Mouse (Mus musculus): ENCODE measurements around the gene Ccr6. TPM values are rescaled to one million over a fixed set of nuclear protein-coding genes. Genes with fewer than 3 reads are reported as not detected.

The Ccr6 gene
- polyA plus RNA-seq, 1 experiment, result 2.2 TPM

- no peaks in the 10 kb centered on the region for H3K4me1 ChIP-seq (ENCODE audit: control insufficient read depth, insufficient read depth, low read length)
- no peaks in the 10 kb centered on the region for H3K27me3 ChIP-seq (replicated peaks; ENCODE audit: control insufficient read depth, insufficient read depth, low read length)
- H3K27ac ChIP-seq (ENCODE audit: insufficient read depth, low read depth, low read length), result no peak overlapping the region
- no peak overlapping the region for H3K4me3 ChIP-seq (ENCODE audit: insufficient read depth, low read depth, low read length)
- DNase-seq, result no peak
- no peak for TF ChIP-seq POLR2A (IDR thresholded peaks at IDR 0.05; ENCODE audit: low read depth, low read length)
- TF ChIP-seq CTCF (conservative IDR thresholded peaks at IDR 0.05; ENCODE audit: insufficient read depth, insufficient read length, low read depth, low read length), result no peak
- H3K36me3 ChIP-seq (ENCODE audit: control insufficient read depth, insufficient read depth, low read length), result no peaks in the 10 kb centered on the region
- 85% methylated on average over 5 of the region's 5 CpGs for WGBS
Observed at GRCm38 (mm10) chr17:8206691-8207090, 29.2 kb upstream of the Ccr6 start.

DNA sequence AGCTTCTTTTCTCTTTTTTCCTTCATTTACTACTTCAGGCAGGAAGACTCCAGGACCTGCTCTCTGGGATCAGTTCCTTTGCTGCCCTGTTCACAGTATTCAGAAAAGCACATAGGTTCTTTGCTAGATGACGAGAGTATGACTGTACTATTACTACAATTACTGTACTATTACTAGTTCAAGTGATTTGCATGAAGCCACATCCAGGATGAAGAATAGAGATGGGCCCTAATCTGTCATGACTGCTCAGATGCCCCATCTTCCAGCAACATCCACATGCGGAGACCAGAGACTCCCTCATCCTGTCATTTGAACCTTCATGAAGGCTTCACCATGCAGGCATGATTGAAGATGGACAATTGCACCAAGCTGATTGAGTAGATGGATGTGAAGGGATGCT is 26.1 kb upstream of the Ccr6 start:
- no peak overlapping the region for H3K27ac ChIP-seq (ENCODE audit: insufficient read depth, low read depth, low read length)
- no peaks in the 10 kb centered on the region for H3K27me3 ChIP-seq (replicated peaks; ENCODE audit: control insufficient read depth, insufficient read depth, low read length)
- no peaks in the 10 kb centered on the region for H3K4me1 ChIP-seq (ENCODE audit: control insufficient read depth, insufficient read depth, low read length)
- H3K36me3 ChIP-seq (ENCODE audit: control insufficient read depth, insufficient read depth, low read length), result no peaks in the 10 kb centered on the region
- no peak for TF ChIP-seq POLR2A (IDR thresholded peaks at IDR 0.05; ENCODE audit: low read depth, low read length)
- no peak for TF ChIP-seq CTCF (conservative IDR thresholded peaks at IDR 0.05; ENCODE audit: insufficient read depth, insufficient read length, low read depth, low read length)
- H3K4me3 ChIP-seq (ENCODE audit: insufficient read depth, low read depth, low read length), result no peak overlapping the region
- 94% methylated on average over 2 of the region's 2 CpGs for WGBS
- DNase-seq, result no peak

- TF ChIP-seq POLR2A (IDR thresholded peaks at IDR 0.05; ENCODE audit: low read depth, low read length), result no peak
- no peak for TF ChIP-seq CTCF (conservative IDR thresholded peaks at IDR 0.05; ENCODE audit: insufficient read depth, insufficient read length, low read depth, low read length)
- H3K27me3 ChIP-seq (replicated peaks; ENCODE audit: control insufficient read depth, insufficient read depth, low read length), result no peaks in the 10 kb centered on the region
- no peaks in the 10 kb centered on the region for H3K36me3 ChIP-seq (ENCODE audit: control insufficient read depth, insufficient read depth, low read length)
- H3K27ac ChIP-seq (ENCODE audit: insufficient read depth, low read depth, low read length), result no peak overlapping the region
- H3K4me1 ChIP-seq (ENCODE audit: control insufficient read depth, insufficient read depth, low read length), result no peaks in the 10 kb centered on the region
- WGBS, result 62% methylated on average over 3 of the region's 3 CpGs
- no peak overlapping the region for H3K4me3 ChIP-seq (ENCODE audit: insufficient read depth, low read depth, low read length)
- no peak for DNase-seq
Observed at GRCm38 (mm10) chr17:8210170-8210569, 25.7 kb upstream of the Ccr6 start.

DNA sequence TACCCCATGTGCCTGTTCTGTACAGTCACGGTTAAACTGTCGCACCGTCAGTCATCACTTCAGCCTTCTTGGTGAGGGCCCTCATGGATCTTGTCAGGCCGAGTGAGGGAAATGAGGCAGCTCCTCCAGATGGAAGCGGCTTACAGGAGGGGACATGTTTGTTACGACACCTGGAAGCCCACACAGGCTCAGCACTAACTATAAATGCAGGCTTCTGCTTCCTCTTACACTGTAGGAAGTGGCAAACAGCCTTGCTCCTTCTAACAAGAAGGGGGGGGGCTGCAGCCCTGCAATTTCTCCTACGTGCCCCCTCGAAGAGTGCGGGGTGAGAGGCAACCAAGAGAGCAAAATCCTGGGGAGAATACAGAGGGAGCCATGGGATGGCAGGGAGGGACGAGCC is 25.2 kb upstream of the Ccr6 start:
- Histone ChIP-seq H3K4me3 (ENCODE audit: insufficient read depth, low read depth, low read length) (no peak overlapping the region), H3K4me1 (ENCODE audit: control insufficient read depth, insufficient read depth, low read length) (no peaks in the 10 kb centered on the region), H3K27ac (ENCODE audit: insufficient read depth, low read depth, low read length) (no peak overlapping the region), H3K27me3 (replicated peaks; ENCODE audit: control insufficient read depth, insufficient read depth, low read length) (no peaks in the 10 kb centered on the region), H3K36me3 (ENCODE audit: control insufficient read depth, insufficient read depth, low read length) (no peaks in the 10 kb centered on the region)
- TF ChIP-seq CTCF (conservative IDR thresholded peaks at IDR 0.05; ENCODE audit: insufficient read depth, insufficient read length, low read depth, low read length) (no peak), POLR2A (IDR thresholded peaks at IDR 0.05; ENCODE audit: low read depth, low read length) (no peak)
- WGBS, result 75% methylated on average over 10 of the region's 10 CpGs
- DNase-seq, result no peak

DNA sequence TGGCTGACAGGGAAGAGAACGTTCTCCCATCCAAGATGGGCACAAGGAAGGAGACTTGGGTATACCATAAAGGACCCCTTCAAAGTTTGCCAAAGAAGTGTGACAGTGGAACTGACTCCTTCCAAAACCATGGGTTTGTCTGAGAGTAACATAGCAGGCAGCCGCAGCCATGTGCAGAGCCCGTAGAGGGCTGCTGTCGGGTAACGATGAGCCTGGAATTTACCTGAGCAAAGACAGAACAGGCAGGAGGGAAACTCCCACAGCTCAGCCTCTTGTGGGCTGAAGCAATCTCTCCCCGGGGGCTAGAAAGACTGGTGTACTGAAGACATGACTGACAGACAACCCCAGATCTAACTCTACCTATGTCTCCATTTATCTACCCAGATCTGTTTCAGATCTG is 24.4 kb upstream of the Ccr6 start:
- Histone ChIP-seq H3K36me3 (ENCODE audit: control insufficient read depth, insufficient read depth, low read length) (no peaks in the 10 kb centered on the region), H3K27ac (ENCODE audit: insufficient read depth, low read depth, low read length) (no peak overlapping the region), H3K27me3 (replicated peaks; ENCODE audit: control insufficient read depth, insufficient read depth, low read length) (no peaks in the 10 kb centered on the region), H3K4me3 (ENCODE audit: insufficient read depth, low read depth, low read length) (no peak overlapping the region), H3K4me1 (ENCODE audit: control insufficient read depth, insufficient read depth, low read length) (no peaks in the 10 kb centered on the region)
- WGBS, result 81% methylated on average over 6 of the region's 6 CpGs
- TF ChIP-seq CTCF (conservative IDR thresholded peaks at IDR 0.05; ENCODE audit: insufficient read depth, insufficient read length, low read depth, low read length) (no peak), POLR2A (IDR thresholded peaks at IDR 0.05; ENCODE audit: low read depth, low read length) (no peak)
- DNase-seq, result no peak

DNA sequence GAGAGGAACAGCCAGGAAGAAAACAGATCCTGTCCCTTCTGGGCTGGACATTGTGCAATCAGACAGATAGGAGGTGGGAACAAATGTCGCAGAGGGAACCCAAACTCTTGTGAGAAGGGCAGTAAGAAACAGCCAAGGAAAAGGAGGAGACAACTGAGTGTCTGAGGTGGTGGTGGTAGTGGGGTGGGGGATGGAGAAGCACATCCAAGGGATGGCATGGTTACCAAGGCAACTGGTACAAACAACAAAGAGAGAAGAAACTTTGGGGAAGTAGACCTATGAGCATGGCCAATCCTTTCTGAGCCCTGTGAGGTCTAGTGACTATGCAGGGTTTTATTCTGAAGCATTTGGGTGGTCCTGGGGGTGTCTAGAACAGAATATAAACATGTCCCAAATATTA is 21.5 kb upstream of the Ccr6 start:
- 92% methylated on average over 1 of the region's 1 CpGs for WGBS
- Histone ChIP-seq H3K27me3 (replicated peaks; ENCODE audit: control insufficient read depth, insufficient read depth, low read length) (no peaks in the 10 kb centered on the region), H3K36me3 (ENCODE audit: control insufficient read depth, insufficient read depth, low read length) (no peaks in the 10 kb centered on the region), H3K4me3 (ENCODE audit: insufficient read depth, low read depth, low read length) (no peak overlapping the region), H3K27ac (ENCODE audit: insufficient read depth, low read depth, low read length) (no peak overlapping the region), H3K4me1 (ENCODE audit: control insufficient read depth, insufficient read depth, low read length) (no peaks in the 10 kb centered on the region)
- DNase-seq, result no peak
- TF ChIP-seq CTCF (conservative IDR thresholded peaks at IDR 0.05; ENCODE audit: insufficient read depth, insufficient read length, low read depth, low read length) (no peak), POLR2A (IDR thresholded peaks at IDR 0.05; ENCODE audit: low read depth, low read length) (no peak)

- WGBS, result 91% methylated on average over 12 of the region's 12 CpGs
Observed at GRCm38 (mm10) chr17:8215016-8215745, 20.7 kb upstream of the Ccr6 start.

More at GRCm38 (mm10) chr17:8215016-8215745, 20.7 kb upstream of the Ccr6 start:
- no peak for DNase-seq
- no peak overlapping the region for H3K4me3 ChIP-seq (ENCODE audit: insufficient read depth, low read depth, low read length)
- no peak for TF ChIP-seq CTCF (conservative IDR thresholded peaks at IDR 0.05; ENCODE audit: insufficient read depth, insufficient read length, low read depth, low read length)
- TF ChIP-seq POLR2A (IDR thresholded peaks at IDR 0.05; ENCODE audit: low read depth, low read length), result no peak
- H3K36me3 ChIP-seq (ENCODE audit: control insufficient read depth, insufficient read depth, low read length), result no peaks in the 10 kb centered on the region
- no peaks in the 10 kb centered on the region for H3K4me1 ChIP-seq (ENCODE audit: control insufficient read depth, insufficient read depth, low read length)
- H3K27me3 ChIP-seq (replicated peaks; ENCODE audit: control insufficient read depth, insufficient read depth, low read length), result no peaks in the 10 kb centered on the region
- no peak overlapping the region for H3K27ac ChIP-seq (ENCODE audit: insufficient read depth, low read depth, low read length)

Data from kidney, adult 2 months (tissue).